Mouse (Mus musculus): ENCODE data around the gene Zfp819.
"Not testable (repeated sequence)": the region's sequence is repeated elsewhere in the genome, so short reads cannot be mapped to it uniquely, and the experiment has no call there.

Gene Zfp819

GRCm38 (mm10) chr7:43643046-43643652 lies 36.2 kb downstream of the Zfp819 start:
- CTCF ChIA-PET: no interaction called here

GRCm38 (mm10) chr7:43652683-43653082 lies 45.7 kb downstream of the Zfp819 start:
- CTCF ChIA-PET: no interaction called here

- CTCF ChIA-PET: interaction anchor here (0.7 kb wide), 1 partner anchor 43 kb away, joined by 3 read pairs; no protein-coding TSS in a partner anchor
Observed at GRCm38 (mm10) chr7:43654519-43654918, 47.5 kb downstream of the Zfp819 start.

- CTCF ChIA-PET: no interaction called here
Observed at GRCm38 (mm10) chr7:43656232-43656631, 49.3 kb downstream of the Zfp819 start.

- CTCF ChIA-PET: no interaction called here
Observed at GRCm38 (mm10) chr7:43660002-43660401, 53.0 kb downstream of the Zfp819 start, which contains the start of gene Siglece. Gene Siglece, minus strand, starts transcription at chr7:43660161.

GRCm38 (mm10) chr7:43662804-43663203 lies 55.8 kb downstream of the Zfp819 start:
- CTCF ChIA-PET: interaction anchor here (0.6 kb wide), 1 partner anchor 257 kb away, joined by 3 read pairs; no protein-coding TSS in a partner anchor

GRCm38 (mm10) chr7:43667221-43667620 lies 60.3 kb downstream of the Zfp819 start:
- CTCF ChIA-PET: not testable (repeated sequence)
